Mouse (Mus musculus) cerebellum, adult 11-12 months (tissue): ENCODE results near the gene Ripk3.

Experiments
- DNase-seq: peaks from one replicate; pipeline ENCODE4 v3.0.0; 2022

The Ripk3 gene

GRCm38 (mm10) chr14:55788256-55789050 lies at the start of gene Ripk3:
Gene Ripk3, minus strand, starts transcription at chr14:55788865.
- no peak for DNase-seq

- no peak for DNase-seq
Measured at GRCm38 (mm10) chr14:55838312-55838711, 49.6 kb upstream of the Ripk3 start.

GRCm38 (mm10) chr14:55834808-55835533 lies 46.3 kb upstream of the Ripk3 start:
- no peak for DNase-seq

GRCm38 (mm10) chr14:55833126-55833525 lies 44.5 kb upstream of the Ripk3 start:
- no peak for DNase-seq

GRCm38 (mm10) chr14:55830331-55830730 lies 41.7 kb upstream of the Ripk3 start:
- DNase-seq = no peak

GRCm38 (mm10) chr14:55829854-55830253 lies 41.2 kb upstream of the Ripk3 start:
- no peak for DNase-seq

- no peak for DNase-seq
Measured at GRCm38 (mm10) chr14:55828716-55829263, 40.1 kb upstream of the Ripk3 start.

- DNase-seq = no peak
Measured at GRCm38 (mm10) chr14:55826551-55827340, 38.1 kb upstream of the Ripk3 start.

GRCm38 (mm10) chr14:55826142-55826541 lies 37.5 kb upstream of the Ripk3 start:
- DNase-seq = no peak

GRCm38 (mm10) chr14:55825216-55826051 lies 36.8 kb upstream of the Ripk3 start:
- no peak for DNase-seq

GRCm38 (mm10) chr14:55824481-55825215 lies 36.0 kb upstream of the Ripk3 start:
- DNase-seq = no peak

GRCm38 (mm10) chr14:55824001-55824480 lies 35.4 kb upstream of the Ripk3 start:
- DNase-seq = no peak

GRCm38 (mm10) chr14:55822991-55823762 lies 34.5 kb upstream of the Ripk3 start, which contains the start of gene Nfatc4:
Gene Nfatc4, plus strand, starts transcription at chr14:55823144.
- DNase-seq = no peak

- peak; percentile 45 for DNase-seq
Measured at GRCm38 (mm10) chr14:55822435-55822990, 33.8 kb upstream of the Ripk3 start.

- DNase-seq = no peak
Measured at GRCm38 (mm10) chr14:55820576-55820975, 31.9 kb upstream of the Ripk3 start.

GRCm38 (mm10) chr14:55819845-55820405 lies 31.3 kb upstream of the Ripk3 start:
- DNase-seq = no peak

- DNase-seq = peak; percentile 37
Measured at GRCm38 (mm10) chr14:55815310-55815751, 26.7 kb upstream of the Ripk3 start.

- DNase-seq = peak; percentile 83
Measured at GRCm38 (mm10) chr14:55814885-55815284, 26.2 kb upstream of the Ripk3 start.

GRCm38 (mm10) chr14:55795380-55796163 lies 6.9 kb upstream of the Ripk3 start:
- no peak for DNase-seq
